Mouse (Mus musculus): ENCODE measurements at regions not wholly inside any gene's neighbourhood (a gene's known extent, or its start where the extent isn't known, plus 50 kb on each side); places are given as distances from the start of the nearest gene placed in this dataset.

DNA sequence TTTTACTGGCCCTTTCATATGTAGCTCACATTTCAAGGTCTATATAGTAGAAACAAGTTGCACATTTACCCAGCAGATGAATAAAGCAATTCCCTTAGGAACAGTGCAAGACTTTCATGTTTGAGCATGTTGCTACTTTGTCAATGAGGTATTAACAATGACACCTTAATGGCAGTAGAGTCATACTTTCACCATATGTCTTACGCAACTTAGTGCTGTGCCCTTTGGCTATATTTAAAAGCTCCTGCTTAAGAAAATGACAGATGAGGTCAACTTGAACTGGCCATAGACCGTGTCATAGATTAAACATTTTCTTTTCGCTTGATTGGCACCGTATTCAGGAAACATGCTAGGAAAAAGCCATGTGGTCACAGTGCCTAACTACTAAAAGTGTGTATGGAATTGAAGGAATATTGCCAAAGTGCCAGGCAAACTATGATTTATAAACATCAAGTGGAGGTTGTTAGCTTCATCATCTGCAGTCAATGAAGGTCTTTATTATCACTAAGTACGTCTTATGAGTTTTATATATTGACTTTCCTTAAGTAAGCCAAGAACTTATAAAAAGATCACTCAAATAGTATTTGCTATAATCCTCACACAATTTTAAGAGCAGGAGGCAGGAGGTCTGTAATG is 200.5 kb upstream of the Zic1 start:
- no peaks in the 10 kb centered on the region for H3K27me3 ChIP-seq (ENCODE audit: control insufficient read depth, insufficient read depth, low read length)
- no peak overlapping the region for H3K4me3 ChIP-seq (ENCODE audit: low read depth, low read length)
- no peaks in the 10 kb centered on the region for H3K4me1 ChIP-seq (ENCODE audit: control insufficient read depth, insufficient read depth, low read length)
- WGBS: 53% methylated on average over 5 of the region's 5 CpGs
- no peak overlapping the region for H3K9ac ChIP-seq (replicated peaks; ENCODE audit: low read depth, low read length)
- ATAC-seq (ENCODE audit: insufficient number of reproducible peaks, insufficient read depth, low FRiP score, low read depth): no peak
- no peaks in the 10 kb centered on the region for H3K36me3 ChIP-seq (ENCODE audit: control insufficient read depth, insufficient read depth, low read length)
- H3K9me3 ChIP-seq (ENCODE audit: control insufficient read depth, low read depth, low read length): no peaks in the 10 kb centered on the region
- no peak overlapping the region for H3K27ac ChIP-seq (ENCODE audit: low read length)
- H3K4me2 ChIP-seq (replicated peaks; ENCODE audit: low read depth, low read length): no peak overlapping the region

DNA sequence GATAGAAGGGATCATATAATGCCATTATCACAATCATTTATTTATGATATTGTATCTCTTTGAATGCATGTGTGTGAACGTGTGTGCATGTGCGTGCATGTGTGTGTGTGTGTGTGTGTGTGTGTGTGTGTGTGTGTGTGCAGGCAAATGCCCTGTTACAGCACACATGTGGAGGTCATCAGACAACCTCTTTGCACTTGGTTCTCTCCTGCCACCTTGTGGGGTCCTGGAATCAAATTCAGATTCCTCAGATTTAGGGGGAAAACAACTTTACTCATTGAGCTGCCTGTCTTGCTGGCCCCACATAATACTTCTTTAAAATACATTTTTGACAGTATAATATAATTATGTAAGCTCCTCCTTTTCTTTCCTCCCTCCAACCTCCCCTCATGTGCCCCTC is 195.7 kb upstream of the Zic1 start:
- no peak overlapping the region for H3K27ac ChIP-seq (ENCODE audit: low read length)
- WGBS: 79% methylated on average over 2 of the region's 2 CpGs
- H3K27me3 ChIP-seq (ENCODE audit: control insufficient read depth, insufficient read depth, low read length): no peaks in the 10 kb centered on the region
- no peaks in the 10 kb centered on the region for H3K4me1 ChIP-seq (ENCODE audit: control insufficient read depth, insufficient read depth, low read length)
- H3K4me2 ChIP-seq (replicated peaks; ENCODE audit: low read depth, low read length): no peak overlapping the region
- H3K9me3 ChIP-seq (ENCODE audit: control insufficient read depth, low read depth, low read length): no peaks in the 10 kb centered on the region
- no peak for ATAC-seq (ENCODE audit: insufficient number of reproducible peaks, insufficient read depth, low FRiP score, low read depth)
- no peak overlapping the region for H3K9ac ChIP-seq (replicated peaks; ENCODE audit: low read depth, low read length)
- no peaks in the 10 kb centered on the region for H3K36me3 ChIP-seq (ENCODE audit: control insufficient read depth, insufficient read depth, low read length)
- H3K4me3 ChIP-seq (ENCODE audit: low read depth, low read length): no peak overlapping the region

GRCm38 (mm10) chr9:91559794-91560193 is 194.2 kb upstream of the Zic1 start:
- Histone ChIP-seq H3K27ac (ENCODE audit: low read length) (no peak overlapping the region), H3K9ac (replicated peaks; ENCODE audit: low read depth, low read length) (no peak overlapping the region), H3K4me2 (replicated peaks; ENCODE audit: low read depth, low read length) (no peak overlapping the region), H3K36me3 (ENCODE audit: control insufficient read depth, insufficient read depth, low read length) (no peaks in the 10 kb centered on the region), H3K9me3 (ENCODE audit: control insufficient read depth, low read depth, low read length) (no peaks in the 10 kb centered on the region), H3K4me3 (ENCODE audit: low read depth, low read length) (no peak overlapping the region), H3K4me1 (ENCODE audit: control insufficient read depth, insufficient read depth, low read length) (no peaks in the 10 kb centered on the region), H3K27me3 (ENCODE audit: control insufficient read depth, insufficient read depth, low read length) (no peaks in the 10 kb centered on the region)
- 67% methylated on average over 6 of the region's 6 CpGs for WGBS
- ATAC-seq (ENCODE audit: insufficient number of reproducible peaks, insufficient read depth, low FRiP score, low read depth): no peak

- WGBS: 75% methylated on average over 4 of the region's 4 CpGs
- ATAC-seq (ENCODE audit: insufficient number of reproducible peaks, insufficient read depth, low FRiP score, low read depth): no peak
Measured at GRCm38 (mm10) chr9:91547051-91547450, 181.4 kb upstream of the Zic1 start.

DNA sequence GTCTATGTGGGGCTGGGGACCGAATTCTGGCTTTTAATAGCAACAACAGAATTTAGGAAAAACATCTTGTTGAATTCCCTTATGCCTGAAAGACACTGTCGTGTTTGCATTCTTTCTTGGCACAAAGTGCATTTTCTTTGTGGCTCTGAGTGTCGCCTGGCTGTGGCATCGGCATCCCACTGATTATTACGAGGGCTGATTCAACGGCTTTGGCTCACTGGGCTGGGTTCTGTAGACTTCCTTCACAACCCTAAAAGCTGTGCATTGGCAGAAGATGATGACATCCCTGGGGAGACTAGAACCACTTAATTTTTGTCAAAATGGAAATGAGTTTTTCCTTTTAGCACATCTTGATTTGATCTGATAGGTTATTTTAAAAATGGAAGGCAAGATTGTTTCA is 179.8 kb upstream of the Zic1 start:
- no peak for ATAC-seq (ENCODE audit: insufficient number of reproducible peaks, insufficient read depth, low FRiP score, low read depth)
- Histone ChIP-seq H3K4me3 (ENCODE audit: low read depth, low read length) (no peak overlapping the region), H3K36me3 (ENCODE audit: control insufficient read depth, insufficient read depth, low read length) (no peaks in the 10 kb centered on the region), H3K27me3 (ENCODE audit: control insufficient read depth, insufficient read depth, low read length) (no peaks in the 10 kb centered on the region), H3K27ac (ENCODE audit: low read length) (no peak overlapping the region), H3K9me3 (ENCODE audit: control insufficient read depth, low read depth, low read length) (no peaks in the 10 kb centered on the region), H3K9ac (replicated peaks; ENCODE audit: low read depth, low read length) (no peak overlapping the region), H3K4me2 (replicated peaks; ENCODE audit: low read depth, low read length) (no peak overlapping the region), H3K4me1 (ENCODE audit: control insufficient read depth, insufficient read depth, low read length) (no peaks in the 10 kb centered on the region)
- 75% methylated on average over 6 of the region's 6 CpGs for WGBS

More at GRCm38 (mm10) chr9:91547051-91547450, 181.4 kb upstream of the Zic1 start:
- Histone ChIP-seq H3K27ac (ENCODE audit: low read length) (no peak overlapping the region), H3K4me3 (ENCODE audit: low read depth, low read length) (no peak overlapping the region), H3K27me3 (ENCODE audit: control insufficient read depth, insufficient read depth, low read length) (no peaks in the 10 kb centered on the region), H3K9me3 (ENCODE audit: control insufficient read depth, low read depth, low read length) (no peaks in the 10 kb centered on the region), H3K4me2 (replicated peaks; ENCODE audit: low read depth, low read length) (no peak overlapping the region), H3K36me3 (ENCODE audit: control insufficient read depth, insufficient read depth, low read length) (no peaks in the 10 kb centered on the region), H3K9ac (replicated peaks; ENCODE audit: low read depth, low read length) (no peak overlapping the region), H3K4me1 (ENCODE audit: control insufficient read depth, insufficient read depth, low read length) (no peaks in the 10 kb centered on the region)

DNA sequence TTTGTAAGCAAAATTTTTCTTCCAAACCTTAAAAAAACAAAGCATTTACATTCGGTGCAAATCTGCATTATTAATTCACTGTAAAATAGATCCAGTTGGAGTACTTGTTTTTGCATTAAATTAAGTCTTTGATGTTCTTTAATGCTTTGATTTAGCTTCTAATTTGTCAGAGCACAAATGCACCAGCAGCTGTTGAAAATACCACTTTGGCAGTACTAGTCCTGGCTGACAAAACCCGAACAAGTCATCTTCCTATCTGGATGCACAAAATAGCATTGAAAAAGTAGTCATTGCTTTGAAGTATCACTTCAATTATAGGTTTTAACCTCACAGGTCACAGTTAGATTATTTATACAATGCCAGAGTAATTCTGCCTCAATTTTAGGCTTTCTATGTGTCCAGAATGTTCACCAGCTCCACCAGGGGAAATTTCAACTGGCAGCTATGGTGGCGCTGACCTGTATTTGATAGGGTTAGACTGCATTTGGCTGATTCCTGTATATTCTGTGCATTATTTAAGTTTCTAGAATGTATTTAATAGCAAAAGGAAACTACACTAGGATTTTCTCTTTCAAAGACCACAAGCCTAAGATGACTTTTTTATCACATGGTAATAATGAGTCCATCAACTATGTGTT is 163.3 kb upstream of the Zic1 start:
- H3K9ac ChIP-seq (replicated peaks; ENCODE audit: low read depth, low read length): no peak overlapping the region
- H3K9me3 ChIP-seq (ENCODE audit: control insufficient read depth, low read depth, low read length): no peaks in the 10 kb centered on the region
- H3K4me1 ChIP-seq (ENCODE audit: control insufficient read depth, insufficient read depth, low read length): no peaks in the 10 kb centered on the region
- H3K36me3 ChIP-seq (ENCODE audit: control insufficient read depth, insufficient read depth, low read length): no peaks in the 10 kb centered on the region
- no peak overlapping the region for H3K4me2 ChIP-seq (replicated peaks; ENCODE audit: low read depth, low read length)
- ATAC-seq (ENCODE audit: insufficient number of reproducible peaks, insufficient read depth, low FRiP score, low read depth): no peak
- WGBS: 74% methylated on average over 3 of the region's 3 CpGs
- H3K27me3 ChIP-seq (ENCODE audit: control insufficient read depth, insufficient read depth, low read length): no peaks in the 10 kb centered on the region
- H3K27ac ChIP-seq (ENCODE audit: low read length): no peak overlapping the region
- no peak overlapping the region for H3K4me3 ChIP-seq (ENCODE audit: low read depth, low read length)

- Histone ChIP-seq H3K27me3 (ENCODE audit: control insufficient read depth, insufficient read depth, low read length) (no peaks in the 10 kb centered on the region), H3K4me3 (ENCODE audit: low read depth, low read length) (no peak overlapping the region), H3K36me3 (ENCODE audit: control insufficient read depth, insufficient read depth, low read length) (no peaks in the 10 kb centered on the region), H3K27ac (ENCODE audit: low read length) (no peak overlapping the region), H3K9me3 (ENCODE audit: control insufficient read depth, low read depth, low read length) (no peaks in the 10 kb centered on the region), H3K9ac (replicated peaks; ENCODE audit: low read depth, low read length) (no peak overlapping the region), H3K4me2 (replicated peaks; ENCODE audit: low read depth, low read length) (no peak overlapping the region), H3K4me1 (ENCODE audit: control insufficient read depth, insufficient read depth, low read length) (no peaks in the 10 kb centered on the region)
- whole genome bisulfite sequencing: 73% methylated on average over 5 of the region's 5 CpGs
- no peak for ATAC-seq (ENCODE audit: insufficient number of reproducible peaks, insufficient read depth, low FRiP score, low read depth)
Measured at GRCm38 (mm10) chr9:91528388-91528787, 162.8 kb upstream of the Zic1 start.

- Histone ChIP-seq H3K27ac (ENCODE audit: low read length) (no peak overlapping the region), H3K36me3 (ENCODE audit: control insufficient read depth, insufficient read depth, low read length) (no peaks in the 10 kb centered on the region), H3K9me3 (ENCODE audit: control insufficient read depth, low read depth, low read length) (no peaks in the 10 kb centered on the region), H3K27me3 (ENCODE audit: control insufficient read depth, insufficient read depth, low read length) (no peaks in the 10 kb centered on the region), H3K9ac (replicated peaks; ENCODE audit: low read depth, low read length) (no peak overlapping the region), H3K4me2 (replicated peaks; ENCODE audit: low read depth, low read length) (no peak overlapping the region), H3K4me3 (ENCODE audit: low read depth, low read length) (no peak overlapping the region), H3K4me1 (ENCODE audit: control insufficient read depth, insufficient read depth, low read length) (no peaks in the 10 kb centered on the region)
- ATAC-seq (ENCODE audit: insufficient number of reproducible peaks, insufficient read depth, low FRiP score, low read depth): no peak
- 42% methylated on average over 3 of the region's 3 CpGs for WGBS
Measured at GRCm38 (mm10) chr9:91520521-91520920, 154.9 kb upstream of the Zic1 start.

DNA sequence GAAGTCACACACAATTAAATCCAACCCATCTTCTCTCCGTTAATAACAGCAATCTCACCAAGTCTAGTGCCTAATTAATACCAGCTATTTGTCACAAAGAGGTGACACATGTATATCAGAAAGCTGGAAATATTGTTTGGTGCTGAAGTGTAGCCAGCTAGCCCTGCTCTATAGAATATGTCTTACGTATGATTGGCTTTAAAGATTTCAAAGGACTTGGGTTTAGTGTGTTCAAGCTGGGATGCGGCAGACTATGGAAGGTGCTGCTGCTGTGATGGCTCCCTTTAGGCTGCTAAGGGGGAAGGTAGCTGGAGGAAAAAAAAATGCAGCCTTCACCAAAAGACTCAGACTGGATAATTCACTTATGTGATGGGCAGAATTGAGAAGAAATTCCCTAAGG is 144.1 kb upstream of the Zic1 start:
- no peak overlapping the region for H3K4me3 ChIP-seq (ENCODE audit: low read depth, low read length)
- H3K27ac ChIP-seq (ENCODE audit: low read length): no peak overlapping the region
- WGBS: 88% methylated on average over 3 of the region's 3 CpGs
- no peaks in the 10 kb centered on the region for H3K9me3 ChIP-seq (ENCODE audit: control insufficient read depth, low read depth, low read length)
- no peak overlapping the region for H3K4me2 ChIP-seq (replicated peaks; ENCODE audit: low read depth, low read length)
- no peaks in the 10 kb centered on the region for H3K27me3 ChIP-seq (ENCODE audit: control insufficient read depth, insufficient read depth, low read length)
- H3K4me1 ChIP-seq (ENCODE audit: control insufficient read depth, insufficient read depth, low read length): no peaks in the 10 kb centered on the region
- no peak for ATAC-seq (ENCODE audit: insufficient number of reproducible peaks, insufficient read depth, low FRiP score, low read depth)
- no peak overlapping the region for H3K9ac ChIP-seq (replicated peaks; ENCODE audit: low read depth, low read length)
- H3K36me3 ChIP-seq (ENCODE audit: control insufficient read depth, insufficient read depth, low read length): no peaks in the 10 kb centered on the region
